Mouse (Mus musculus) lung, postnatal 0 days (tissue): ENCODE measurements at regions not wholly inside any gene's neighbourhood (a gene's known extent, or its start where the extent isn't known, plus 50 kb on each side); places are given as distances from the start of the nearest gene placed in this dataset.

Source experiments
- CTCF ChIP-seq: IDR thresholded peaks from 2 replicates; pipeline ENCODE4 v1.5.1; 2016; ENCODE audit warnings: antibody characterized with exemption, mild to moderate bottlenecking
- EP300 ChIP-seq: IDR thresholded peaks from 2 replicates; pipeline ENCODE4 v1.6.1; 2016; ENCODE audit warnings: antibody characterized with exemption, mild to moderate bottlenecking, control low read depth

DNA sequence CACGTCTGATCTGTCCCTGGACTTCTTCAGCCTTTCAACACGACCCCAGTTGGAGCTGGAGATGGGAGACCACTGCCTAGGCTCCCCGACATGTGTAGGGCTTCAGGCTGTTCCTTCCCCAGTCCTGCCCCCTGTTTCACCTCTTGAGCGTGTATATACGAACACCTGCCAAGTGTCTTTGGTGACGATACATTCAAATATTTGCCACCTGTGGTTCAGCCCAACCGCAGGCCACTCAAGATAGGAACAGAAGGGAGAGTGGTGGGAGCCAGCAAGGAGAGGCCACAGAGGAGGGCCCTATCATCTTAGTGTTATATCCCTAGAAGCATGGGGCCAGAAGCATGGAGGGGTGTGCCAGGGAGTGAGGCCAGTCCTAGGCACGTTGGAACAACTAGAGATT, 59.9 kb upstream of the Wnt11 start:
- no peak for TF ChIP-seq CTCF
- no peak for TF ChIP-seq EP300
